Mouse (Mus musculus) testis, adult 2 months (tissue): Measurements from ENCODE around the gene Bcap29. TPM values are rescaled to one million over a fixed set of nuclear protein-coding genes. Genes with fewer than 3 reads are reported as not detected.

ENCODE experiments used
- H3K27ac ChIP-seq: fragments of 200-500 bp; 2 replicates; pipeline ENCODE4 v1.5.1; 2012; ENCODE audit warnings: low read depth, low read length; ENCODE audit not compliant: control insufficient read depth, insufficient read depth
- H3K27me3 ChIP-seq: fragments of 200-500 bp; 2 replicates; pipeline ENCODE4 v1.6.1; 2012; ENCODE audit warnings: mild to moderate bottlenecking, low read length, moderate library complexity; ENCODE audit not compliant: control insufficient read depth, insufficient read depth
- H3K36me3 ChIP-seq: fragments of 200-500 bp; 2 replicates; pipeline ENCODE4 v1.6.1; 2012; ENCODE audit warnings: mild to moderate bottlenecking, low read length; ENCODE audit not compliant: control insufficient read depth, insufficient read depth
- H3K4me1 ChIP-seq: fragments of 200-500 bp; 2 replicates; pipeline ENCODE4 v1.6.1; 2012; ENCODE audit warnings: low read length; ENCODE audit not compliant: control insufficient read depth, insufficient read depth
- H3K4me3 ChIP-seq: fragments of 200-500 bp; 2 replicates; pipeline ENCODE4 v1.5.1; 2012; ENCODE audit warnings: low read depth, mild to moderate bottlenecking, low read length, moderate library complexity, mixed read lengths; ENCODE audit not compliant: control insufficient read depth
- CTCF ChIP-seq: fragments of 200-500 bp; IDR thresholded peaks from 2 replicates; pipeline ENCODE4 v1.5.1; 2012; ENCODE audit warnings: low read depth, mild to moderate bottlenecking, inconsistent platforms, low read length, moderate library complexity; ENCODE audit not compliant: control insufficient read depth, insufficient read depth, insufficient replicate concordance
- POLR2A ChIP-seq: fragments of 200-500 bp; IDR thresholded peaks from 2 replicates; pipeline ENCODE4 v1.6.1; 2012; ENCODE audit warnings: low read depth, mild to moderate bottlenecking, inconsistent platforms, low read length, moderate library complexity; ENCODE audit not compliant: control insufficient read depth
- polyA plus RNA-seq: library from polyadenylated mRNA; depleted of rRNA; stranded (reverse); fragments of >200 nt; gene quantifications from 2 replicates; pipeline ENCODE4 v1.2.3, GENCODE M21; 2012; rRNA removed

The Bcap29 gene
- polyA plus RNA-seq, 1 experiment, result 62.0 TPM

- Histone ChIP-seq H3K4me3 (no peak overlapping the region), H3K4me1 (peaks cover 8% of the 10 kb centered on the region), H3K27ac (no peak overlapping the region), H3K27me3 (no peaks in the 10 kb centered on the region; the same call in 1 of the 2 replicates), H3K36me3 (no peaks in the 10 kb centered on the region)
- TF ChIP-seq CTCF (no peak), POLR2A (no peak)
Measured at GRCm38 (mm10) chr12:31560002-31560401, 74.5 kb downstream of the Bcap29 start.

GRCm38 (mm10) chr12:31554371-31554770, 80.1 kb downstream of the Bcap29 start:
- no peak overlapping the region for H3K4me3 ChIP-seq
- H3K4me1 ChIP-seq, result peaks cover 4% of the 10 kb centered on the region
- H3K27me3 ChIP-seq, result no peaks in the 10 kb centered on the region; the same call in 1 of the 2 replicates
- no peak for TF ChIP-seq POLR2A
- TF ChIP-seq CTCF, result no peak
- H3K36me3 ChIP-seq, result no peaks in the 10 kb centered on the region
- no peak overlapping the region for H3K27ac ChIP-seq

- TF ChIP-seq POLR2A (no peak), CTCF (no peak)
- H3K27ac ChIP-seq, result no peak overlapping the region
- H3K4me1 ChIP-seq, result peaks cover 2% of the 10 kb centered on the region; the same call in 1 of the 2 replicates
- H3K4me3 ChIP-seq, result peak overlapping the region; percentile 74
- no peaks in the 10 kb centered on the region for H3K36me3 ChIP-seq
- no peaks in the 10 kb centered on the region for H3K27me3 ChIP-seq
Measured at GRCm38 (mm10) chr12:31551252-31551651, 83.2 kb downstream of the Bcap29 start.

GRCm38 (mm10) chr12:31546061-31546460, 88.4 kb downstream of the Bcap29 start:
- H3K4me3 ChIP-seq, result no peak overlapping the region
- no peaks in the 10 kb centered on the region for H3K27me3 ChIP-seq
- no peaks in the 10 kb centered on the region for H3K36me3 ChIP-seq
- TF ChIP-seq CTCF, result no peak
- peaks cover 2% of the 10 kb centered on the region; the same call in 1 of the 2 replicates for H3K4me1 ChIP-seq
- H3K27ac ChIP-seq, result no peak overlapping the region

- no peak overlapping the region for H3K4me3 ChIP-seq
- H3K27me3 ChIP-seq, result no peaks in the 10 kb centered on the region
- H3K27ac ChIP-seq, result no peak overlapping the region
- peaks cover 2% of the 10 kb centered on the region; the same call in 1 of the 2 replicates for H3K4me1 ChIP-seq
- H3K36me3 ChIP-seq, result no peaks in the 10 kb centered on the region
- no peak for TF ChIP-seq CTCF
- TF ChIP-seq POLR2A, result no peak
Measured at GRCm38 (mm10) chr12:31545219-31545618, 89.2 kb downstream of the Bcap29 start.

GRCm38 (mm10) chr12:31541541-31541940, 92.9 kb downstream of the Bcap29 start:
- H3K4me3 ChIP-seq, result no peak overlapping the region
- TF ChIP-seq POLR2A (no peak), CTCF (no peak)
- H3K27me3 ChIP-seq, result no peaks in the 10 kb centered on the region
- H3K4me1 ChIP-seq, result no peaks in the 10 kb centered on the region
- H3K27ac ChIP-seq, result no peak overlapping the region
- H3K36me3 ChIP-seq, result no peaks in the 10 kb centered on the region

Other genes with a start within 250 kb of the Bcap29 start
- gene Slc26a3, start 243.8 kb downstream of the Bcap29 start, polyA plus RNA-seq, result 0.07 and 0.45 TPM in 2 replicates
- 17.6 and 19.2 TPM in 2 replicates for gene Cbll1, start 135.0 kb downstream of the Bcap29 start, polyA plus RNA-seq
- gene Slc26a4, start 74.7 kb downstream of the Bcap29 start, polyA plus RNA-seq, result 0.10 and 0.12 TPM in 2 replicates
- gene Dus4l, start 20.2 kb upstream of the Bcap29 start, polyA plus RNA-seq, result 2.1 and 2.2 TPM in 2 replicates
- gene Cog5, start 20.2 kb upstream of the Bcap29 start, polyA plus RNA-seq, result 17.4 and 19.3 TPM in 2 replicates
- gene Gpr22, start 79.3 kb upstream of the Bcap29 start, polyA plus RNA-seq, result not detected in 2 replicates